Mouse (Mus musculus) kidney, postnatal 36 days (tissue): ENCODE results near the gene Basp1.

Experiments
- DNase-seq, 2 experiments: peaks; one replicate each; pipeline ENCODE4 v3.0.0; 2021 to 2022; ENCODE audit warnings: mixed read lengths in 2 of 2

The Basp1 gene

GRCm38 (mm10) chr15:25358680-25359097, 54.9 kb downstream of the Basp1 start:
- no peak for DNase-seq

- no peak for DNase-seq
Observed at GRCm38 (mm10) chr15:25355339-25355738, 58.2 kb downstream of the Basp1 start.

DNA sequence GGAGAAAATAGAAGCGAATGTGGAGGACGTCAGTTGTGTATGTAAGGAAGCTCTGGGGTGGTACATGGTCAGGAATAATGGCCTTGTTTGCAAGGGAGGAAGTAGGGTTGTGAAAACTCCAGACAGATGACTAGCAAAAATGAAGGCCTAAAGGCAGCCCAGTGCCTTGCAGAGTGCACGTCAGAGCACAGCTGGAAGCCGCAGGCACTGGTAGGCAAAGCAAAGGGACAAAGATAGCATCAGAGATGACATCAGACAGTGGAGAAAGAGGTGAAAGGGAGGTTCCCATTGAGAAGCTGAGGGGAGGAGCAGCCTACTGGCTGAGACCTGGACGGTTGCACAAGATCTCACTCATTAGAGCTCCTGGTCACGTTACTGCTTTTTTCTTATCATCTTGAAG, 58.8 kb downstream of the Basp1 start:
- DNase-seq, result no peak

- no peak for DNase-seq
Observed at GRCm38 (mm10) chr15:25353498-25353897, 60.1 kb downstream of the Basp1 start.

DNA sequence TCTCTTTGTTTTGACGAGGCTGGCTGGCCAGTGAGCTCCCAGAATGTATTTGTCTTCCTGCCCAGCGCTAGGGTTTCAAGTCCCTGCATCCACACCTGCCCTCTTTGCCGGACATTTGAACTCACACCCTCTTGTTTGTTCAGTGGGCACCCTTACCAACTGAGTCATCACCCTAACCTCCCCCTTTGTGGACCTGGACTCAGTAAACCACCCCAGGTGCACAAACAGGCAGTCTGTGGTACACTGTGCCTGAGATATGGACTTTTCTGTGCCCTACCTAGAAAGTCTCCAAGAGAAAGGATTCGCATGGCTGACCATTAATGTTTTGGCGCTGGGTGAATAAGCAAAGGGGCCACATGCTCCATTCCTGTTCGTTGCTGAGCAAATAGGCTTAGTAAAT, 70.3 kb downstream of the Basp1 start:
- no peak for DNase-seq

DNA sequence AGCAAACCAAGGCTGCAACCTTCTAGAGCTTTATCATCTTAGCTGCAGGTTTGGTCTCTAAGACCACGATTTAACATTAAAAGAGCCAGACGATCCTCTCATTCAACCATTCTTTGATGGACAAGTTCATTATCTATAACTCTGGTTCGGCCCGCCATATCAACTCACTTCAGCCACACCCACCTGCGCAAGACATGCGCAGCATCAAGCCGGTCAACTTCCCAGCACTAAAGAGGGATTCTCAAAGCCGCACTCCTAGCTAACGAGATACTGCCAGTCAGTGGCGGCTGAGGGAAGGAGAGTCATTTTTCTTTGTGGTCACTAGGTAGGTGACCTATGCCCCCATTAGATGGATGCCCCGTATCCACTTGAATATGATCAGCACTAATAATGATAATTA, 78.3 kb downstream of the Basp1 start:
- DNase-seq, result no peak

DNA sequence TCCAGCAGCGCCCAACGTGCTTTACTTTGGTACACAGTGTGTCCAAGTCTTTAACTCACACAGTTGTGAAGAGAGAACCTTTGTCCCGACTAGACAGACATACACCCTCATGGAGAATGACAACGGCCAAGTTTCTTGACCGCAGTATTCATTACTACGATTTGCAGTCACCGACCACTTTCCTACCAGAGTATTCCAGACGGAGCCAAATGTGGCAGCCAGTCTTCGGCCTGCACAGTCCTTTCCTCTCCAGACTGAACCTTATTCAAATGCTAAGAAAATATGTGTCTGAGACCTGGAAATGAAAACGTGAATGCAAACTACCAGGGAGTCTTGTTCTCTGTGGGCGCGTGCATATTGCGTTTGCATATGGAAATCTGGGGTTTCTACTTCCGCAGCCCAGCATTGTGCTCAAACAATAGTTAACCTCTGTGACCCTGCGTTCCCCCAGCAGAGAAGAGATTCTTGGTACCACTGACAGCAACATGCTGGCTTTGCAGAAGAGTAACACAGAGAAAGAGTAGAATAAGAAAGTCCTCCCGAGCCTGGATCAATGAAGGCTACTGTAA, 81.6 kb downstream of the Basp1 start:
- DNase-seq, result no peak

DNA sequence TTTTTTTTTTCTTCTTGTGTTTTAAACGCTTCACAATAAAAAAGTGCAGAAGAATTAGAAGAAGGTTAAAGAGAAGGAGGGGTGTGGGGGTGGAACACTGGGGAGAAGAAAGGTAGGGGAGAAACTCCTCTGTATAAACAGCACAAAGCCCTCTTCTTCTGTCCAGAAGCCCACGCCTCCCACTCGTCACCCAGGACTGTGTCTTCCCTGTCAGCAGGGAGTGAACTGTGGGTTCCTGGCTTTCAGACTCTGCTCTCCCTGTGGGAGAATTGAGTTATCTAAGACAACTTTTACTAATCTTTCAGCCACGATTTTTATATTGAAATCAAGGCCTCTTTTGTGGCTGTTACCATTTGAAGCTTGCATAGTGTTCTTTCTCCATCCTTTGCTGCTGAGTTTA, 82.6 kb downstream of the Basp1 start:
- no peak for DNase-seq

GRCm38 (mm10) chr15:25322601-25323000, 91.0 kb downstream of the Basp1 start:
- DNase-seq, result no peak

DNA sequence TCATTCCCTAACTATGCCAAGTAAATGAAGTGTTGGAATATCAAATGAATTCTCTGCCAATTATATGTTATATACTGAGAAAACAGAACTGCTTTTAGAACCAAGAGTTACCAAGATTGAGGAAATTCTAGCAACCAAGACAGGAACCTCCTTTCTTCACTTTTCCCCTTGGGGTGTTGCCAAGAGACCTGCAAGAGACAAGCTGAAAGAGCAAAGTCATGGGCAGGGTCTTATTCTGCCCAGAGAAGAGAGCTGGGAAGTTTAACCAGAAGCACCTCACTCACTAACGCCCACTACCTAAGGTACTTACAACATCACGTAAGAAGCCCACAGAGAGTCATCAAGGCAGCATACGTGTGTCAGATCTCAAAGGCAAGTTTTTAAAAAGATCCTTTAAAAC, 91.5 kb downstream of the Basp1 start:
- DNase-seq, result no peak

DNA sequence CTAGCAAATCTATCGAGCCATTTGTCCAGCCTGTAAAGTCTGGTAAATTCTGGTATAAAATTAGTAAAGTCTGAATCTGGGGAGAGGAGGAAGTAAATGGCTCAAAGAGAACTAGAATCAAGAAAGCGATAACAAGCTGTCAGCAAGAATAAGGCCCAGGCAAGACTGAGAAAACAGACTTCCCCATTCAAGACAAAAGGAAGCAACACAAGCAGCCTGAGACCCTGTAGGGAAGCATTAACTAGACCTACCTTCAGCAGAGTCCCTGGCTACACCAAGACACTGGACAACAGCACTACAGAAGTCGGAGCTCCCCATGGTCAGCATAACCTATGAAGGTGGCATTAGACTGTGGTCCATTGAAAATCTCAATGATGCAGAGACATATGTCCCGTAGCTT, 91.9 kb downstream of the Basp1 start:
- DNase-seq, result no peak

- no peak for DNase-seq
Observed at GRCm38 (mm10) chr15:25314471-25314870, 99.1 kb downstream of the Basp1 start.
